ENCODE assay signal across 11 mouse cellular contexts in genomic region chr14:45399836-45400235, GRCm38 (mm10). TPM values are rescaled to one million over a fixed set of nuclear protein-coding genes. Genes with fewer than 3 reads are reported as not detected.
A peak's percentile ranks its signal among the peaks of the same experiment; 100 is the strongest.
DNase-seq lines count a peak whose midpoint lies in the region; ATAC-seq and TF ChIP-seq lines count a peak whose summit lies in the region.
"Had no signal": no experiment of that assay in that cellular context is flagged by ENCODE, and none has a peak within 500 bp of the region (broad histone marks: within the 10 kb centered on the region; RNA-seq: fewer than 3 reads in every experiment).

No protein-coding gene starts in this region.

- 80% methylated on average over 3 of the region's 3 CpGs for WGBS in kidney, embryonic 14.5 days
- WGBS in lung, adult 2 months = 77% methylated on average over 3 of the region's 3 CpGs

- H3K27ac ChIP-seq in kidney, embryonic 14.5 days (ENCODE audit: low read depth, low read length) = no peak overlapping the region
- H3K27ac ChIP-seq: embryonic facial prominence, embryonic 12.5 days; hindbrain, embryonic 10.5 days had no signal

- TF ChIP-seq CTCF in lung, adult 2 months (IDR thresholded peaks at IDR 0.05; ENCODE audit: insufficient read depth, low read length) = peak; percentile 32; the same call in 1 of the 2 replicates

- no peak overlapping the region for H3K4me2 ChIP-seq in kidney, embryonic 14.5 days (replicated peaks; ENCODE audit: low read depth, low read length)
- H3K4me2 ChIP-seq: embryonic facial prominence, embryonic 12.5 days had no signal

- no peak for ATAC-seq in kidney, embryonic 14.5 days (ENCODE audit: low FRiP score, low TSS enrichment)
- ATAC-seq in inflammation-experienced regulatory T-cells, adult 6 months = no peak

- TF ChIP-seq POLR2A in lung, adult 2 months (IDR thresholded peaks at IDR 0.05; ENCODE audit: borderline replicate concordance, extremely low read depth, low read depth, low read length) = no peak

- DNase-seq in kidney, adult 18-20 months = peak; percentile 53
- DNase-seq in 416B (ENCODE audit: low read depth) = peak; percentile 61
- DNase-seq in ES-CJ7 (ENCODE audit: low read depth, low spot score) = peak; percentile 51
- DNase-seq in lung, adult 2 months = no peak
- no peak for DNase-seq in right cerebral cortex, postnatal 14 days
- no peak for DNase-seq in cerebellum, postnatal 4 days (ENCODE audit: low spot score in 2 of 2)
- DNase-seq: thymus, postnatal 14 days had no signal

- H3K4me3 ChIP-seq in kidney, embryonic 14.5 days (ENCODE audit: low read length) = no peak overlapping the region
- H3K4me3 ChIP-seq in lung, adult 2 months (replicated peaks; ENCODE audit: extremely low read depth, low read depth, low read length) = no peak overlapping the region
- H3K4me3 ChIP-seq: embryonic facial prominence, embryonic 12.5 days; hindbrain, embryonic 10.5 days had no signal

- no peaks in the 10 kb centered on the region for H3K27me3 ChIP-seq in kidney, embryonic 14.5 days (ENCODE audit: control insufficient read depth, insufficient read depth, low read length)
- H3K27me3 ChIP-seq: embryonic facial prominence, embryonic 12.5 days had no signal

- H3K4me1 ChIP-seq in kidney, embryonic 14.5 days (ENCODE audit: control insufficient read depth, insufficient read depth, low read length) = no peaks in the 10 kb centered on the region
- H3K4me1 ChIP-seq in lung, adult 2 months (ENCODE audit: control insufficient read depth, insufficient read depth, low read length) = no peaks in the 10 kb centered on the region
- H3K4me1 ChIP-seq: embryonic facial prominence, embryonic 12.5 days; hindbrain, embryonic 10.5 days had no signal

- H3K9me3 ChIP-seq in kidney, embryonic 14.5 days (ENCODE audit: control insufficient read depth, low read length) = no peaks in the 10 kb centered on the region
- H3K9me3 ChIP-seq: embryonic facial prominence, embryonic 12.5 days; hindbrain, embryonic 10.5 days had no signal

- H3K9ac ChIP-seq in kidney, embryonic 14.5 days (ENCODE audit: low read depth, low read length) = no peak overlapping the region
- H3K9ac ChIP-seq: embryonic facial prominence, embryonic 12.5 days had no signal

- no peaks in the 10 kb centered on the region for H3K36me3 ChIP-seq in kidney, embryonic 14.5 days (ENCODE audit: control insufficient read depth, insufficient read depth, low read length)
- H3K36me3 ChIP-seq: embryonic facial prominence, embryonic 12.5 days; hindbrain, embryonic 10.5 days had no signal

RNA-seq across cellular contexts. Expression of gene Gnpnat1, which starts 4.9 kb away (rescaled TPM):
- polyA plus RNA-seq in kidney, embryonic 14.5 days (2014; fragmentation: Nextera tagmentation; extraction: Ambion mirVana) = 56.3 and 74.5 TPM in 2 replicates
- 3.2 and 3.7 TPM in 2 replicates for polyA plus RNA-seq in lung, adult 2 months (2012; rRNA removed)
- polyA plus RNA-seq in inflammation-experienced regulatory T-cells, adult 6 months (2017; shearing (Covaris generic)) = 10 to 100 TPM; 64.5 to 76.8 (median 67.6) TPM

RNA-seq across cellular contexts. Expression of gene Styx, which starts 48.9 kb away (rescaled TPM):
- polyA plus RNA-seq in kidney, embryonic 14.5 days (2014; fragmentation: Nextera tagmentation; extraction: Ambion mirVana) = 70.9 and 81.2 TPM in 2 replicates
- polyA plus RNA-seq in lung, adult 2 months (2012; rRNA removed) = 6.4 and 26.5 TPM in 2 replicates
- polyA plus RNA-seq in inflammation-experienced regulatory T-cells, adult 6 months (2017; shearing (Covaris generic)) = 10 to 100 TPM; 11.9 to 21.8 (median 19.3) TPM

Comparison
In these comparisons a context has a peak if more than half of its experiments do, and no peak if none do; other contexts are left out.
1. DNase-seq: peak in kidney, adult 18-20 months (single experiment), 416B (single experiment) and ES-CJ7 (single experiment); none in lung, adult 2 months (single experiment), right cerebral cortex, postnatal 14 days (single experiment) and cerebellum, postnatal 4 days (0 of 2).
2. RNA of gene Gnpnat1, which starts 4.9 kb away (polyA plus RNA-seq): 64.5 to 76.8 TPM in inflammation-experienced regulatory T-cells, adult 6 months and 56.3 to 74.5 TPM in kidney, embryonic 14.5 days; 3.2 to 3.7 TPM in lung, adult 2 months; every median in the first group is over 10 times any median in the second.